Mouse (Mus musculus): ENCODE results near the gene Kdm2b.

GRCm38 (mm10) chr5:122883652-122884235 lies 105.9 kb downstream of the Kdm2b start:
- TF ChIP-seq POLR2AphosphoS2 (IDR thresholded peaks at IDR 0.05; ENCODE audit: insufficient read length, low read depth) (no peak), POLR2A (IDR thresholded peaks at IDR 0.05; ENCODE audit: insufficient read length, low read depth) (no peak)
